Mouse (Mus musculus) kidney, postnatal 25 days (tissue): ENCODE data around the gene Chmp2a.
"Not testable (repeated sequence)": the region's sequence is repeated elsewhere in the genome, so short reads cannot be mapped to it uniquely, and the experiment has no call there.

Experiments used
- DNase-seq, 2 experiments: peaks; one replicate each; pipeline ENCODE4 v3.0.0; 2021; ENCODE audit warnings: mixed read lengths in 2 of 2

Chmp2a gene

DNA sequence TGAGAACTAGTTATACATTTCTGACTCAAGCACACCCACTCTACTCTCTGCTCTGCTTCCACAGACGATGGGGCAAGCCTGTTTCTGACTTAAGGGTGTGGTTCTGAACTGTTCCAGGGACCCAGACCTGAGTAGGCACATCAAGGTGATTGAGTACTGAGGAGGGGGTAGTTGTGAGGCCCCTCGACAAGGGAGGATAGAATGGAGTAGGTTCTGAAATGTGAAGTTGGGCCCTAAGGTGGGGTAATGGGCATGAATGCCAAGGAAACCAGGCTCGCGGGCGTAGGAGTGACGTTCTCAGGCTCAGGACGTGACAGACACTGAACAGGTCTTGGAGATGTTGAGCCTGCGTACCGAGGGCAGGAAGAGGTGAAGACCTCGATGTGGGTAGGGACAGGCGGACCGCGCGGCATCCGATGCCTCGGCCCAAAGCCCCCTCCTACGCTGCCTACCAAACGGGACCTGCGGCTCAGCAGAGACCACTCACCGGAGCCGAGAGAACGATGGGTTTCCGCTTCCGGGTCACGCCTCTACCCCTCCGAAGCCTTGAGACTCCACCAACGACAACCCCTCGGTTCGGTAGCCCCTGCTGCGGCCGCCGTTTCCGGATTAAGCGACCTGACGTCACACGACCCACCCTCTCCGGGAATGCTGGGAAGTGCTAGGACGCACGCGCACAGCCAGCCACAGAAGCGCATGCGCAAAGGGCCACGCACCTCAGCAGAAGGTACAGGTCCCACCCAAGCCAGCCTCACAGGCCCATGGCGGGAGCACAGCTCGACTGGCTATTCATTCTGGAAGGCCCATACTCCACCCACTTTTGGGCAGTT is at the start of gene Chmp2a:
Chmp2a (minus strand) TSS at position 660 of the 830 bp plus-strand sequence.
- DNase-seq = peak; percentile 98 to 99

DNA sequence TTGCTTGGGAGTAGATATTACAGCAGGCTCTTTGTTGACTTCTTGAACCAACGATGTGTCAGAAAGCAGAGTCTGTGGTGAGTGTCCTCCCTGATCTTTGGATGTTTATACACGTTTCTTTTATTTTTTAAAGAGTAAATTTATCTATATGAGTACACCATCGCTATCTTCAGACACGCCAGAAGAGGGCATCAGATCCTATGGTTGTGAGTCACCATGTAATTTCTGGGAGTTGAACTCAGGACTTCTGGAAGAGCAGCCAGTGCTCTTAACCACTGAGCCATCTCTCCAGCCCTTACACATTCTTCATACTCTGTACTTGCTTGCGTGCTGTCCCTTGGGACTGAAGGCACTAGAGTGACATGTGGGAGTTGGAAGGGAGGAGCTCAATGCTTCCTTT is 37.7 kb upstream of the Chmp2a start:
- no peak for DNase-seq

DNA sequence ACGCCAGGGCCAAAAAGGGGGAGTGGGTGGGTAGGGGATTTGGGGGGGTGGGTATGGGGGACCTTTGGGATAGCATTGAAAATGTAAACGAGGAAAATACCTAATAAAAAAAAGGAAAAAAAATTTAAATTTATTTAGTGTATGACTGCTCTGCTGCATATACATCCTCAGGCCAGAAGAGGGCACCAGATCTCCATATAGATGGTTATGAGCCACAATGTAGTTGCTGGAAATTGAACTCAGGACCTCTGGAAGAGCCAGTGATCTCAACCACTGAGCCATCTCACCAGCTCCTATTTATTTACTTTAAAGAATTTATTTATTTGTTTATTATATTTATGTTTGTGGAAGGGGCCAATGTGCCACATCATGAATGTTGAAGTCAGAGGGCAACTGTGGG is 28.8 kb upstream of the Chmp2a start:
- DNase-seq = not testable (repeated sequence)

DNA sequence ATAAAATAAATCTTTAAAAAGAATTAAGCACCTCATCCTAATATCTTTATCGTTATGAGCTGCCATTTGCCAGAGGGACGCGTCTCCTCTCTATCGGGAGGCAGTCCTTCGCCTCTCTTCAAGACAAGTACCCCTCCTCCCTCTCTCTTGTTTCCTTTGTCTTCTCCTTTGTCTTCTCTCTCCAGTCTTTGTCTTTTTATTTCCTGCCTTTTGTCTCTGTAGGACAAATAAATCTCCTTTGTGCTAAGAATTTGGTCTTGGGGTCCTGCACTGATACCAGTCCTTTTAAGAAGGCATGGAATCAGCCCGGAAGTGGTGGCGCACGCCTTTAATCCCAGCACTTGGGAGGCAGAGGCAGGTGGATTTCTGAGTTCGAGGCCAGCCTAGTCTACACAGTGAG is 24.9 kb upstream of the Chmp2a start:
- DNase-seq = no peak

DNA sequence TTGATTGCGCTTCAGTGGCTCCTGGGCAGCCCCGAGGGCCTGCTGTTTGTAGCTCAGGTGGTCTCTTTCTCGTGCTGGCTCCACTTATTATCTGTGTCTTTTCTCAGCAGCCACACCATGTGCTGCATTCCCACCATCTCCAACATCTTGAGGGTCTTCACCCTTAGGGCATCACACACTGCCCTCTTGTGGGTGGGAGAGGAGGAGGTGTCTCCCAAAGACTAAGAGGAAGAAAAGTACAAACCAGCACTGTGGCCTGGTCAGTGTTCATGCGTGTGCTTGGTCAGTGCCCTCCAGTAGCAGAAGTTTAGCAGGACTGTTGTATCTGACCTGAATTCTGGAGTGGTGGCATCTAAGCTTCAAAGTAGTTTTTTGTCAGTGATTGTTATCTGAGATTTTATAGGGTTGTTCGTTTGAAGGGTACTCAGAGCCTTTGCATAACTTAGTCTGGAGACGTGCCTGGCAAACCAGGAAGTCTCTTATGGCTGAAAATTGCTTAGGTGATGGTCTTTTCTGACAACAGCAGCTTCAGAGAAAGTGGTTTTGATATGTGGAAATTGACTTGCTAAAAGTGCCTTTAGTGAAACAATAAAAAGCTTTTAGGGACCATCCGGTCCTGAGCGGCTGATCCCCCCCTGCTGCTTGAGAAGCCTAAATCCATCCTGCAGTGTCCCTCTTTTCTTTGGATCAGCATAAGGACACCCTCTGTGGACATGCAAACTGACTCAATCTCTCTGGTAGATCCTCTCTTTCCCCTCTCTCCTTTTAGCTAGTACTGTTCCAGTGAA is 22.5 kb upstream of the Chmp2a start:
- no peak for DNase-seq

DNA sequence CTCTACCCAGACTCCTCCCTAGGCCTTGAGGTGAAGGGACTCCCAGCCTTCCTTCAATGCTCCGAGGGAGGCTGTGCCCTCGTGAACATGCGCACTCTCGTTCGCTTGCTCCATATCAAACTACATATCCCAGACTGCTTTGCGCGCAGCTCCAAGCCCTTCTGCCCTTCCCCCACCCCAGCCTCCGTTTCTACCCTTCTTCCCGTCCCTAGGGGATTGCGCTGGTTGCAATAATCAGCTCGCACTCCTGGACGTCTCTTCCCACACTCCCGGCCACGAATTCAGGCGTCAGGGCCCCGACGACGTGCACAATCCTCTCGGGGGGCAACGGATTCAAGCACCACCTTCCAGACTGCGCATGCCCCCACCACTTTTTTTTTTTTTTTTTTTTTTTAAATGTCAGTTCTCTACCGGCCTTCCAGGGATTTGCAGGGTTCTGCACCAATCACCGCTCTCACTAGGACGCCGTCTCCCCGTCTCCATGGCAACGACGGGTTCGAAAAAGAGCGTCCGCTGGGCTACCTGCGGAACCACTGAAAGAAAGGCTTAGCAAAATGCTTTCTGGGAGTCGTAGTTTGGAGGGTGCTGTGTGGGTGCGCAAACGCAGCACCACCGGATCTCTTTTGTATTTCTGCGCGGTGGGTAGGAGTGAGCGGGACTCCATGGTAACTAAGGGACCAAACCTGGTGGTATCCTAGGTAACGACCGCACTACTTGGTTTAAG is 19.8 kb upstream of the Chmp2a start, which contains the start of gene Mzf1:
Mzf1 (minus strand) TSS at position 478 of the 724 bp plus-strand sequence.
- peak; percentile 97 to 99 for DNase-seq

DNA sequence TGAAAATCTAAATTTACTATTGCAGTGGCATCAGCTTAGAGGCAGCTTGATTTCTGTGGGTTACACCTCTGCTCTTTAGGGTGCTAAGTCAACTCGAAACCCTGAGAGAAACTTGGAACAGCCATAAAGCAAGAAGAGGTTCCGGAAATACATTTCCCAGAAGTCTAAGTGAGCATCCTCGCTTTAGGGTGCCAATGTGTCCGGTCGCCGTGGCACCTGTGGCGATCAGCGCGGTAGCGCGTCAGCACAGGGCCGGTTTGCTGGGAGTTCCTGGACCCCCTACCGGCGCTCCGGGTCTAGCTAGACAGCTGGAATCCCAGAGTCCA is 19.3 kb upstream of the Chmp2a start:
- DNase-seq = no peak

DNA sequence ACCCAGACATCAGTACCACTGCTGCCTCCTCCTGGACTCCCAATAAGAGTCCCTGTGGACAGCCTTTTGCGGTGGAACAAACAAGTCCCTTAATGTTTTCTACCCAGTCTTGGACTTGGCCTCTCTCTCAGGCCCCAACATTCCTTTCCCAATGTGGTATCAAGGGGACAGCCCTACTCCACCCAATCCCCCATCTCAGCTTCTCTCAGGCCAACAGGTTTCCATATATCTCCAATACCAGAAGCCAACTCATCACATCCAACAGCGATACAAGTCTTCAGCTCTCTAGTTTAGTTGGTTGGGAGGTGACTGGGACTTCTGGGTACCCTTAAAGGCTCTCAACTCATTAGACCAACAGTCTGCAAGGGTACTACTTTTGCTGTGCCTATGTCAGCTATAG is 18.9 kb upstream of the Chmp2a start:
- DNase-seq = no peak

DNA sequence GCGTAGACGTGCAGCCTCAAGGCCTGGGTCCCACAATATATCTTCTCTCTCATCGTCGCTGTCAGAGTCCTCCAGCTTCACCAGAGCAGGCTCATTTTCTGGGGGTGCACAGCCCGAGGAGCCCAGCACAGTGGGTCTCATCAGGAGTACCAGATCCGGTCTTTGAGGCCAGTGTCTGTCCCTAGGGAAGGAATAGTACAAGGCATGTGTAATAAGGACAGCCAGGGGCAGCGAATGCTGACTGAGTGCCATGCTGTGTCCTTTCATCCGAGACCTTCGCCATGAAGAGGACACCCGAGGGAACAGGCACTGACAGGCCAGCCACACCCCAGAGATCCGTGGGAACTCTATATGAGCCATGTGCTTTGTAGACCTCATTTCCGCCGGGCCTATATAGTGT is 18.4 kb upstream of the Chmp2a start:
- DNase-seq = no peak

DNA sequence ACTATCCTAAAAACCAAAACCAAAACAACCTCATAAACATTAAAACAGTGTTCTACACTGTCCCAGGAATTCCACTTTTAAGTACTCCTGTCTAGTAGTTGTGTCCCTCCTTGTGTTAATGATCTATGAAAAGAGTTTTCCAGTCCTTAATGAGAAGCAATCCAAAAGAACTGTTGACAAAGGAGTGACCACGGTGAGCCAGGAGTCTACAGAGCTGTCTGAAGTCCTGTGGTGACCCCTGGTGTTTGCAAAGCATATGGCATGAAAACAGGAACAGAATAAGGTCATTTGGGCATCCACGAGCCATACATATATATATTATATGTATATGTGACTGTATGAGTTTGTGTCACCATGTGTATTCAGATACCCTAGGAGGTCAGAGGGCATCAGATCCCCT is 11.5 kb upstream of the Chmp2a start:
- DNase-seq = peak; percentile 77 to 83

DNA sequence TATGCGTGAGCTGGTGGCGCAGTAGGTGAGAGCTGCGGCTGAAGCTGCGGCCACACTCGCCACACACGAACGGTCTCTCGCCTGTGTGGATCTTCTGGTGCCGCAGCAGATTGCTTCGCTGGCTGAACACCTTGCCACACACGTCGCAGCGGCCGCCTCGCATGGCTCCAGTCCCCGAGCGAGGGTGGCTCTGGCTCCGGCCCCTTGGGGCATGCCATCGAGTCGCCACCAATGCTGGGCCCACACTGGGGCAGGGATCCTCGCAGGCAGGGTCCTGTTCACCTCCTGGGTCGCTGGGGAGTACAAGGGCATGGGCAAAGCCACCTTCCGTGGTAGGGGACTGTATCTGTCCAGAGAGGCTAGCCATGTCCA is 9.6 kb upstream of the Chmp2a start:
- DNase-seq = peak in 1 of 2 experiments; percentile 40

DNA sequence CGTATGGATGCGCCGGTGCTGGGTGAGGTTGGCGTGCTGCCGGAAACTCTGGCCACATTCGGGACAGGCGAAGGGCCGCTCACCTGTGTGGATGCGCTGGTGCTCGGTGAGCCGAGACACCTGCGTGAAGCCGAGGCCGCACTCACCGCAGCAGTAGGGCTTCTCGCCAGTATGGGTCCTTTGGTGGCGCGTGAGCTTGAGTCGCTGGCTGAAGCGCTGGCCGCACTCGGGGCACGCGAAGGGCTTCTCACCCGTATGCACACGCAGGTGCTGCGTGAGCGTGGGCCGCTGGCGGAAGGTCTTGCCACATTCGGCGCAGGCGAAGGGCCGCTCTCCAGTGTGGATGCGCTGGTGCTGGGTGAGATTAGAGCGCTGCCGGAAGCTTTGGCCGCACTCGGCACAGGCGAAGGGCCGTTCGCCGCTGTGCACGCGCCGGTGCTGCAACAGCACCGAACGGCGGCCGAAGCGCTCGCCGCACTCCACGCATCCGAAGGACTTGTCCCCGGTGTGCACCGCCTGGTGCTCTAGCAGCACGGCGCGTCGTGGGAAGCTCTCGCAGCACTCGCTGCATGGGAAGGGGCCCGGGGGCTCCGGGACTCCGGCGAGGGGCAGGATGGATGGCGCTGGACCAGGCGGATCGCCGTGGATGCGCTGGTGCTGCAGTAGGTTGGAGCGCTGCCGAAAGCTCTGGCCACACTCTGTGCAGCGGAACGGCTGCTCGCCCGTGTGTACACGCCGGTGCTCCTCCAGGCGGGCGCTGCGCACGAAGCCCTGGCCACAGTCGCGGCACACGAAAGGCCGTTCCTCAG is 9.0 kb upstream of the Chmp2a start:
- peak; percentile 37 to 49 for DNase-seq

DNA sequence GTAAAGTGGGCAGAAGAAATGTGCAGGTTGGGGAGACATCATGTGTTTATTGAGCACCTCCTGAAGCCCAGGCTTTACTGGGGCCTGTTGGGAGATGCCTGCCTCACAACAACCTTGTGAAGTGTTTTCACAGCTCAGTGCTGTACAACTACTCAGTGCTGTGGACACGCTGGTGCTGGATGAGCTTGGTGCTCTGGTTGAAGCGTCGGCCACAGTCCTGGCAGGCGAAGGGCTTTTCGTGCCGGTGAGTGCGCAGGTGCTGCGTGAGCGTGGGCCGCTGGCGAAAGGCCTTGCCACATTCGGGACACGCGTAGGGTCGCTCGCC is 8.5 kb upstream of the Chmp2a start:
- no peak for DNase-seq

DNA sequence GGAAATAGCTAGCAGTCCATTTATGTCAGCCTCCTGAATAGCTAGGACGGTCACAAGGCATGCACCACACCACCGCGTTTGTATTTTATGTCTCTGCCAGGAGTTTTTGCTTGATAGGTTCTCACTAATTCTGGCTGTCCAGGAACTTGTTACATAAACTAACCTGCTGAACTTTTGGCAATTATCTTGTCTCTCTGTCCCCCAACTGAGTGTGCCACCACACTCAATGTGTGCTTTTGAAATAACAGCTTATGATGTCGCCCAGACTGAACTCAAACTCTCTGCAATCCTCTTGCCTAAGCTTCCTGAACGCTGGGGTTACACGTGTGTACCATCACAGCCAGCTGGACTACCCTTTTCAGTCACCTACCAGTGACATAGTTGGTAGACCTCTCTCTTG is 7.9 kb upstream of the Chmp2a start:
- DNase-seq = no peak

DNA sequence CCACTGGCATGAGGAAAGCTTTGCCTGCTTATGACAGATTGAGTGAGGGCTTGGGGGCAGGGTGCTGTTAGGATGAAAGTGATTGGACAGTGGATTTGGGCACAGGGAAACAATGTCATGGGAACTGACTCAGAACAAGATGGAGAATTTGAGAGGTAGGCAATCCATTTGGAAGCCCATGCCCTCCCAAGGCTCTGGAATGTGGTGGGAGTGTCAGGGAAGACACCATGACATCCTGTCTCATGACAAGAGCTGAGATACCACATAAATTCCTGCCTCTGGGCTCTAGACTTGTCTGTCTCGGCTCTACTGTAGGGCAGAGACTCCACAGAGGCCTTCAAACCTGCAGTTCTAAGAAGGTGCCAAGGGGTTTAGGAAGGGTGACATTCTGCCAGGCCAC is 6.6 kb upstream of the Chmp2a start:
- DNase-seq = no peak

DNA sequence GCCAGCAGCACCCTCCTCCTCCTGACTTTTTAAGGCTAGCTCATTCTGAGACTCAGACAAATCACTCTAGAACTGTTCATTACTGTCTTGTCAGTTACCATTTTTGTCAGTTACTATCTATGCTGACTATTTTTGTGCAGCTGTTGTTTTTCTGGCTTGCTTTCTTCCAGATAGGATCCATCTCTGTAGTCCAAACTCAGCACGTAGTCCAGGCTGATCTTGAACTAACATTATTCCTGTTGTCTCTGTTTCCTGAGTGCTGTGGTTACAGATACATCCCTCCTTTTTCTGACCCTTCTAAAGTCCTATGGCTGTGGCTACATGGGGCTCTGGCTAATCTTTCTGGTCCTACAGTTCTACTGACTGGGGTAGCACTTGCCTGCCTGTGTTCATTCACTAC is 4.6 kb upstream of the Chmp2a start:
- DNase-seq = no peak

DNA sequence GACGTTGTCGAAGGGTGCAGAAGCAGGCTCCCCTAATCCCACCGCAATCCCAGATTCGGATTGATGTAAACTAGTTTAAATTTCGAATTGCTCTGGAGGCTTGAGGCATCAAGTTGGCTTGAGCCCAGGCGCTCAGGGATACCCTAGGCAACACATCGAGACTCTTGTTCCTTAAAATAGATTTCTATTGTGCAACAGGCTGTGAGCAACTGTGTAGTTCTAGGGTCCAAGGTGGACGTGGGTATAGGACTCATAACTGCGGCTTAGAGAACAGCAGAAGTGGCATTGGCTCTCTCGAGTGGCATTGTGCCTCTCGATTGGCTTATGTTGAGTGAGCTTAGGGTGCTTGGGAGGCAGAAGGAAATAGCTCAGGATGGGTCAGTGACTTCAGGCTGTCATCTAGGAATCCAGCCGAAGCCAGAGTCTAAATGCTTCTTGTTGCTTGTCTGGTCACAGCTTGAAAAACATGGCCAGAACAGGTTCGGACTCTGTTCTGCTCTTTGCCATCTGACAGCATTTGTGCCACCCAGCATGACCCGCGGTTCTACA is 4.1 kb upstream of the Chmp2a start:
- DNase-seq = peak; percentile 36 to 68

DNA sequence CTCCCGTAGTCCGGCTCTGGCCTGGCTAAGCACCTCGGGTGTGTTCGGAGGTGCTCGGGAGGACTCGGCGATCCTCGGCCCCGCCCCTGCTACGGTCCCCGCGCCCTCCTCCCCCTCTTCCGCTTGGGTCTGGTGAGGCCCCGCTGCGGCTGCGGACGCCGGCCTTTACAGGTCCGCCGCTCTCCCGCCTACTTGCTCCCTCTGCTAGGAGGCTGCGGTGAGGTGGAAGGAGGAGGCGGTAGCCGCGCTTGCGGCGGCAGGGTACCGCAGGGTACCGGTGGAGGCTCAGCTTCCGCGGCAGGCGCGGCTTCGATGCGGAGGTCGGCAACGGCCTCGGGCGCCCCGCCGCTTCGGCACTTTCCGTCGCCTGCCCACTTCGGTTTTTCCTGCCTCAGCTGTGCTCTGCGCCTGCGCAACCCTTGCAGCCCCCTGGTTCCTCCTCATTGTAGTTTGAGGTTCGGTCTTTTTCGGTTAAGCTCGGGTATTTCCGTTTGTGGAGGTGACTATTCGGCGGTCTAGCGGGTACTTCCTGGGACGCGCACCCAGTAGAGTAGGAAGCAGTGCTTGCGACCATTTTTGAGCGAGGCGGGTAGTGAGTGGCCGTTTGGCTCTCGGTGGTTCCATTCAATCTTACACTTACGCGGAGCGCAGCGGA is 3.4 kb upstream of the Chmp2a start, which contains the start of gene Ube2m:
Ube2m (minus strand) TSS at position 375 of the 655 bp plus-strand sequence.
- peak; percentile 98 to 99 for DNase-seq

DNA sequence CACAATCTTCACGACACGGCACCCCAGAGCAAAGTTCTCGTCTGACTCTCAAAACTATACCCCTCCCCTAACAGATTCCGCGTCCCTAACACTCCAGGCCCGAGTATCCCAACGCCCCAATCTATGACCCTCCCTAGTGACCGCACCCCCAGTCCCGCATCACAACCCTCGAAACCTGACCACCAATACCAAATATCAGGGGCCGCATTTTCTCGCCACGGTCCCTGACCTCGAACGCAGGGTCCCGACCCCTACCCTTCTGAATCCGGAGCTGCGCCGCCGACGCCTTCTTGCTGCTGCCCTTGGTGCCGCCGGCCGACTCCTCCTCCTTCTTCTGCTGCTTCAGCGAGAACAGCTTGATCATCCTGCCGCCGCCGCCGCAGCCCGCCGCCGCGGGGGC is 2.8 kb upstream of the Chmp2a start:
- DNase-seq = no peak

DNA sequence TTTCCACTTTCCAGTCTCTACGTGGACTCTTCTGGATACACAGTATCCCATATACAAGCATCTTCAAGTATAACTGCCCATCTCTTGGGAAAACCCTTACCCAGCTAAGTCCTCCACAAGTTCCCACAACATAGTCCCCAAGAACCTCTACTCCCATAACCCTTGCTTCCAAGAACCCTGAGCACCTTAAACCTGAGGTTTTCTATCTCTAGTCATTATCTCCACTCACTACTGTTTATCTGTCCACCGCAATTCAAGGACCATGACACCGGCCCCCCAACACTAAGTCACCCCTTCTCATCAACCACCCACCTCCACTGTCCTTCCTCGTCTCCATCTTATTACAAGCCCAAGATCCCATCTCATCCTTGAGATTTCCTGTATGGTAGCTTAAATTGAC is 2.2 kb upstream of the Chmp2a start:
- no peak for DNase-seq

DNA sequence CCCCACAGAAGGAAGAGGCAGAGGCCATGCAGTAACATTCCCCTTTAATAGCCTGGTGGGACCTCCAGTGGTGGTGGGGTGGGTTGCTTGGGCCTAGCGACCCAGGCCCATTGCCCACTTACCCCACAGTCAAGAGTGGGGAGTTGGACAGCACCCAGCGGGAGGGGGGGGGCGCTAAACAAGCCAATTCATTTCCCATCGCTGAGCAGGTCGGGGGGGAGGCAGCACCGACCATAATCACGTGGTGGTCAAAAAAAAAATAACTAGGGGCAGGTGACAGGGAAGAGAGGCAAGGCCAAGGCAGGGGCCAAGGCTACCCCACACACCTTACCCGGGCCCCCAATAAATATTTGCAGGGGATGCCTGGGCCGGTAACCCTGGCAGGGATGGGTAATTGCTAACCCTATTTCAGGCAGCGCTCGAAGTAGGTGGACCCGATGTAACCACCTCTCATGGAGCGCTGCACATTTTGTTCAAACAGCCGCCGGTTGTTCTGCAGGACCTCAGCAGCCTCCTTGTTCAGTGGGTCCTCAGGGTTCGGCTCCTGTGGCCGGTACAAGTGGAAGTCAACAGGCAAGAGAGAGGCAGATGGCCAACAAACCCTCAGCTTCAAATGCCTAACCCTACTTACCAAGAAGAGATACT is 726 bp upstream of the Chmp2a start:
- DNase-seq = peak in 1 of 2 experiments; percentile 46
